Mouse (Mus musculus) kidney, postnatal 0 days (tissue): ENCODE data around the gene Zfand2b. TPM values are rescaled to one million over a fixed set of nuclear protein-coding genes. Genes with fewer than 3 reads are reported as not detected.

Experiments
- ATAC-seq: fragments of 200-750 bp; cut with Nextera tagmentation; replicated peaks from 2 replicates; pipeline ENCODE4 v1.8.0; 2017; ENCODE audit warnings: low read depth, moderate number of reproducible peaks, moderate TSS enrichment, moderate library complexity; ENCODE audit not compliant: low FRiP score
- DNase-seq: peaks from one replicate; pipeline ENCODE4 v3.0.0-alpha.2; 2016; ENCODE audit warnings: low spot score
- H3K27ac ChIP-seq: fragments of 300-500 bp; sonication (generic); 2 replicates; pipeline ENCODE4 v1.5.1; 2014; ENCODE audit warnings: mild to moderate bottlenecking
- H3K27me3 ChIP-seq: fragments of 300-500 bp; sonication (generic); 2 replicates; pipeline ENCODE4 v1.6.1; 2014; ENCODE audit warnings: low read length, mixed read lengths; ENCODE audit not compliant: insufficient read depth
- H3K36me3 ChIP-seq: fragments of 300-500 bp; sonication (generic); 2 replicates; pipeline ENCODE4 v1.6.1; 2014; ENCODE audit warnings: low read length, mixed read lengths; ENCODE audit not compliant: insufficient read depth
- H3K4me1 ChIP-seq: fragments of 300-500 bp; sonication (generic); replicated peaks from 2 replicates; pipeline ENCODE4 v1.6.1; 2014; ENCODE audit warnings: antibody characterized with exemption, low read length, mixed read lengths; ENCODE audit not compliant: insufficient read depth
- H3K4me2 ChIP-seq: fragments of 300-500 bp; sonication (generic); 2 replicates; pipeline ENCODE4 v1.6.1; 2014; ENCODE audit warnings: mild to moderate bottlenecking, low read length, moderate library complexity, mixed read lengths
- H3K4me3 ChIP-seq: fragments of 300-500 bp; sonication (generic); replicated peaks from 2 replicates; pipeline ENCODE4 v1.5.1; 2014; ENCODE audit warnings: low read depth, low read length
- H3K9ac ChIP-seq: fragments of 300-500 bp; sonication (generic); 2 replicates; pipeline ENCODE4 v1.6.1; 2014; ENCODE audit warnings: low read depth, low read length
- H3K9me3 ChIP-seq: fragments of 300-500 bp; sonication (generic); replicated peaks from 2 replicates; pipeline ENCODE4 v1.6.1; 2016; ENCODE audit warnings: low read length, inconsistent platforms, mixed read lengths
- CTCF ChIP-seq: IDR thresholded peaks from 2 replicates; pipeline ENCODE4 v1.5.1; 2016; ENCODE audit warnings: antibody characterized with exemption, low read depth, mild to moderate bottlenecking, moderate library complexity
- WGBS: fragments of 180-500 bp; shearing (Covaris S2); extraction: QIAGEN DNeasy Blood & Tissue Kit; methylation state at CpG from one replicate; pipeline ENCODE4 v1.1.7; 2014; 5-methylcytosine and 5-hydroxymethylcytosine counted together
- microRNA-seq: library from miRNA; unstranded; fragments of <30 nt; microRNA quantifications from one replicate; pipeline ENCODE4, GENCODE M21; 2016
- polyA plus RNA-seq: library from polyadenylated mRNA; unstranded; fragments of >200 nt; fragmentation: Nextera tagmentation; extraction: Ambion mirVana; gene quantifications from 2 replicates; pipeline ENCODE4 v1.2.1, GENCODE M21; 2015

Zfand2b gene
- polyA plus RNA-seq, 1 experiment from 2014 or later = 47.7 TPM

GRCm38 (mm10) chr1:75216797-75217585, 48.5 kb downstream of the Zfand2b start:
- no peak for DNase-seq
- WGBS = 69% methylated on average over 13 of the region's 13 CpGs
- peaks cover 10% of the 10 kb centered on the region; the same call in 1 of the 2 replicates for H3K27me3 ChIP-seq

GRCm38 (mm10) chr1:75217893-75218226, 49.4 kb downstream of the Zfand2b start:
- Histone ChIP-seq H3K4me1 (peaks cover 13% of the 10 kb centered on the region; the same call in 1 of the 2 replicates), H3K9ac (peak overlapping the region; percentile 64), H3K4me2 (peak overlapping the region; percentile 97), H3K36me3 (peaks cover 23% of the 10 kb centered on the region), H3K9me3 (no peaks in the 10 kb centered on the region), H3K4me3 (peak overlapping the region; percentile 56), H3K27ac (peak overlapping the region; percentile 80; the same call in 1 of the 2 replicates), H3K27me3 (peaks cover 10% of the 10 kb centered on the region; the same call in 1 of the 2 replicates)
- ATAC-seq (no peak), DNase-seq (no peak)
- 2% methylated on average over 6 of the region's 6 CpGs for WGBS
- no peak for TF ChIP-seq CTCF

More at GRCm38 (mm10) chr1:75216797-75217585, 48.5 kb downstream of the Zfand2b start:
- no peak for TF ChIP-seq CTCF
- Histone ChIP-seq H3K27ac (no peak overlapping the region), H3K9ac (0 out of 2 replicates have a peak overlapping the region, but pooled peaks have one; percentile 32), H3K9me3 (no peaks in the 10 kb centered on the region), H3K4me2 (peak overlapping the region; percentile 97), H3K4me1 (peaks cover 13% of the 10 kb centered on the region; the same call in 1 of the 2 replicates), H3K4me3 (peak overlapping the region; percentile 56; the same call in 1 of the 2 replicates), H3K36me3 (peaks cover 25% of the 10 kb centered on the region)
- no peak for ATAC-seq

GRCm38 (mm10) chr1:75218227-75219001, 50.0 kb downstream of the Zfand2b start:
- Histone ChIP-seq H3K4me2 (peak overlapping the region; percentile 97), H3K27me3 (peaks cover 10% of the 10 kb centered on the region; the same call in 1 of the 2 replicates), H3K4me3 (peak overlapping the region; percentile 56), H3K9ac (peak overlapping the region; percentile 64), H3K4me1 (peaks cover 10% of the 10 kb centered on the region; the same call in 1 of the 2 replicates), H3K36me3 (peaks cover 18% of the 10 kb centered on the region; the same call in 1 of the 2 replicates), H3K9me3 (no peaks in the 10 kb centered on the region), H3K27ac (peak overlapping the region; percentile 80)
- 1% methylated on average over 38 of the region's 38 CpGs for WGBS
- DNase-seq = no peak
- ATAC-seq = no peak; the same call in 1 of the 2 replicates
- no peak for TF ChIP-seq CTCF

GRCm38 (mm10) chr1:75219078-75219477, 50.6 kb downstream of the Zfand2b start:
- Histone ChIP-seq H3K9me3 (no peaks in the 10 kb centered on the region), H3K36me3 (peaks cover 11% of the 10 kb centered on the region; the same call in 1 of the 2 replicates), H3K9ac (peak overlapping the region; percentile 64), H3K27ac (peak overlapping the region; percentile 80; the same call in 1 of the 2 replicates), H3K4me2 (peak overlapping the region; percentile 97), H3K27me3 (peaks cover 10% of the 10 kb centered on the region; the same call in 1 of the 2 replicates), H3K4me3 (peak overlapping the region; percentile 56), H3K4me1 (peaks cover 10% of the 10 kb centered on the region; the same call in 1 of the 2 replicates)
- TF ChIP-seq CTCF = peak; percentile 31
- WGBS = under 1% methylated on average over 24 of the region's 24 CpGs
- DNase-seq (peak; percentile 77), ATAC-seq (peak; percentile 88)

- ATAC-seq = peak; percentile 59
- Histone ChIP-seq H3K4me2 (peak within 1 kb of the TSS; percentile 97), H3K9ac (peak within 1 kb of the TSS; percentile 64), H3K27ac (peak within 1 kb of the TSS; percentile 80), H3K27me3 (peaks cover 10% of the 10 kb centered on the region; the same call in 1 of the 2 replicates), H3K9me3 (no peaks in the 10 kb centered on the region), H3K4me3 (peak within 1 kb of the TSS; percentile 56), H3K36me3 (peaks cover 11% of the 10 kb centered on the region; the same call in 1 of the 2 replicates), H3K4me1 (peaks cover 10% of the 10 kb centered on the region; the same call in 1 of the 2 replicates)
- under 1% methylated on average over 34 of the region's 34 CpGs for WGBS
- TF ChIP-seq CTCF = peak; percentile 35
- DNase-seq = peak; percentile 33
Measured at GRCm38 (mm10) chr1:75219531-75219930, 51.1 kb downstream of the Zfand2b start, which contains the start of gene Tuba4a. TSS of gene Tuba4a (minus strand) at chr1:75219865.

Small RNAs within 50 kb of the gene (microRNA-seq; reads per million reads assigned to microRNA genes)
- not detected for gene Gm27943

Other genes starting within 250 kb of the Zfand2b start
- 0.08 TPM in 2 replicates for gene Cfap65, start 233.0 kb upstream of the Zfand2b start, polyA plus RNA-seq
- gene Ihh, start 217.0 kb upstream of the Zfand2b start, polyA plus RNA-seq = 6.3 and 6.9 TPM in 2 replicates
- 10.5 and 11.0 TPM in 2 replicates for gene Nhej1, start 43.4 kb upstream of the Zfand2b start, polyA plus RNA-seq
- 9.8 and 11.3 TPM in 2 replicates for gene Slc23a3, start 34.8 kb upstream of the Zfand2b start, polyA plus RNA-seq
- gene Cnppd1, start 25.9 kb upstream of the Zfand2b start, polyA plus RNA-seq = 47.2 and 52.2 TPM in 2 replicates
- 47.8 and 52.0 TPM in 2 replicates for gene Retreg2, start 25.9 kb upstream of the Zfand2b start, polyA plus RNA-seq
- gene Abcb6, start 11.7 kb downstream of the Zfand2b start, polyA plus RNA-seq = 34.4 and 36.8 TPM in 2 replicates
- gene Ankzf1, start 23.5 kb downstream of the Zfand2b start, polyA plus RNA-seq = 19.7 TPM in 2 replicates
- 25.8 and 27.3 TPM in 2 replicates for gene Atg9a, start 23.6 kb downstream of the Zfand2b start, polyA plus RNA-seq
- 47.4 and 47.6 TPM in 2 replicates for gene Glb1l, start 42.2 kb downstream of the Zfand2b start, polyA plus RNA-seq
- gene Stk16, start 42.2 kb downstream of the Zfand2b start, polyA plus RNA-seq = 114 and 122 TPM in 2 replicates
- gene Tuba4a, start 51.2 kb downstream of the Zfand2b start, polyA plus RNA-seq = 171 and 200 TPM in 2 replicates
- 0.18 TPM in 1 of 2 replicates, not detected in the other for gene A630095N17Rik, start 63.5 kb downstream of the Zfand2b start, polyA plus RNA-seq
- gene Dnajb2, start 67.8 kb downstream of the Zfand2b start, polyA plus RNA-seq = 30.4 and 31.3 TPM in 2 replicates
- 0.08 and 0.13 TPM in 2 replicates for gene Ptprn, start 95.9 kb downstream of the Zfand2b start, polyA plus RNA-seq
- gene Resp18, start 109.8 kb downstream of the Zfand2b start, polyA plus RNA-seq = not detected in 2 replicates
- 128 and 137 TPM in 2 replicates for gene Dnpep, start 149.3 kb downstream of the Zfand2b start, polyA plus RNA-seq
- 18.6 and 19.1 TPM in 2 replicates for gene Des, start 191.7 kb downstream of the Zfand2b start, polyA plus RNA-seq
- gene Speg, start 206.7 kb downstream of the Zfand2b start, polyA plus RNA-seq = 40.1 and 44.3 TPM in 2 replicates